Mouse (Mus musculus): Measurements from ENCODE around the gene Kif1b. TPM values are rescaled to one million over a fixed set of nuclear protein-coding genes. Genes with fewer than 3 reads are reported as not detected.

Gene Kif1b
- polyA plus RNA-seq, 1 experiment from 2014 or later, result 15.2 TPM

GRCm38 (mm10) chr4:149157415-149157973 lies 150.0 kb downstream of the Kif1b start:
- WGBS, result 58% methylated on average over 8 of the region's 8 CpGs
- no peaks in the 10 kb centered on the region for H3K27me3 ChIP-seq (replicated peaks; ENCODE audit: control insufficient read depth, insufficient read depth, low read length)
- ATAC-seq, result peak; percentile 84
- H3K4me1 ChIP-seq (replicated peaks; ENCODE audit: control insufficient read depth, insufficient read depth, low read length), result no peaks in the 10 kb centered on the region
- peaks cover 96% of the 10 kb centered on the region for H3K36me3 ChIP-seq (ENCODE audit: control insufficient read depth, insufficient read depth)
- TF ChIP-seq CTCF (IDR thresholded peaks at IDR 0.05; ENCODE audit: low read depth), result no peak
- no peaks in the 10 kb centered on the region for H3K9me3 ChIP-seq (ENCODE audit: control insufficient read depth)
- H3K4me3 ChIP-seq (ENCODE audit: low read depth, low read length), result no peak overlapping the region
- no peak overlapping the region for H3K9ac ChIP-seq (ENCODE audit: low read depth, low read length)
- H3K4me2 ChIP-seq (replicated peaks; ENCODE audit: low read depth), result no peak overlapping the region
- peak overlapping the region; percentile 21; the same call in 1 of the 2 replicates for H3K27ac ChIP-seq (ENCODE audit: low read depth, low read length)

GRCm38 (mm10) chr4:149155711-149156110 lies 151.8 kb downstream of the Kif1b start:
- 93% methylated on average over 6 of the region's 6 CpGs for WGBS
- no peaks in the 10 kb centered on the region for H3K27me3 ChIP-seq (replicated peaks; ENCODE audit: control insufficient read depth, insufficient read depth, low read length)
- H3K36me3 ChIP-seq (ENCODE audit: control insufficient read depth, insufficient read depth), result peaks cover 98% of the 10 kb centered on the region

GRCm38 (mm10) chr4:149154859-149155258 lies 152.6 kb downstream of the Kif1b start:
- H3K9me3 ChIP-seq (ENCODE audit: control insufficient read depth), result no peaks in the 10 kb centered on the region
- peaks cover 98% of the 10 kb centered on the region for H3K36me3 ChIP-seq (ENCODE audit: control insufficient read depth, insufficient read depth)
- H3K27me3 ChIP-seq (replicated peaks; ENCODE audit: control insufficient read depth, insufficient read depth, low read length), result no peaks in the 10 kb centered on the region
- H3K27ac ChIP-seq (ENCODE audit: low read depth, low read length), result no peak overlapping the region
- H3K9ac ChIP-seq (ENCODE audit: low read depth, low read length), result no peak overlapping the region
- no peak for ATAC-seq
- no peak overlapping the region for H3K4me2 ChIP-seq (replicated peaks; ENCODE audit: low read depth)
- no peaks in the 10 kb centered on the region for H3K4me1 ChIP-seq (replicated peaks; ENCODE audit: control insufficient read depth, insufficient read depth, low read length)
- 95% methylated on average over 7 of the region's 7 CpGs for WGBS
- H3K4me3 ChIP-seq (ENCODE audit: low read depth, low read length), result no peak overlapping the region
- no peak for TF ChIP-seq CTCF (IDR thresholded peaks at IDR 0.05; ENCODE audit: low read depth)

More at GRCm38 (mm10) chr4:149155711-149156110, 151.8 kb downstream of the Kif1b start:
- H3K9ac ChIP-seq (ENCODE audit: low read depth, low read length), result no peak overlapping the region
- no peak for TF ChIP-seq CTCF (IDR thresholded peaks at IDR 0.05; ENCODE audit: low read depth)
- H3K27ac ChIP-seq (ENCODE audit: low read depth, low read length), result no peak overlapping the region; the same call in 1 of the 2 replicates
- H3K9me3 ChIP-seq (ENCODE audit: control insufficient read depth), result no peaks in the 10 kb centered on the region
- ATAC-seq, result no peak
- H3K4me3 ChIP-seq (ENCODE audit: low read depth, low read length), result no peak overlapping the region
- no peak overlapping the region for H3K4me2 ChIP-seq (replicated peaks; ENCODE audit: low read depth)
- no peaks in the 10 kb centered on the region for H3K4me1 ChIP-seq (replicated peaks; ENCODE audit: control insufficient read depth, insufficient read depth, low read length)

- Histone ChIP-seq H3K36me3 (ENCODE audit: control insufficient read depth, insufficient read depth) (peaks cover 68% of the 10 kb centered on the region), H3K4me1 (replicated peaks; ENCODE audit: control insufficient read depth, insufficient read depth, low read length) (no peaks in the 10 kb centered on the region), H3K4me3 (ENCODE audit: low read depth, low read length) (no peak overlapping the region), H3K4me2 (replicated peaks; ENCODE audit: low read depth) (no peak overlapping the region), H3K27ac (ENCODE audit: low read depth, low read length) (no peak overlapping the region), H3K9me3 (ENCODE audit: control insufficient read depth) (no peaks in the 10 kb centered on the region), H3K27me3 (replicated peaks; ENCODE audit: control insufficient read depth, insufficient read depth, low read length) (no peaks in the 10 kb centered on the region), H3K9ac (ENCODE audit: low read depth, low read length) (no peak overlapping the region)
- 93% methylated on average over 11 of the region's 11 CpGs for WGBS
- no peak for TF ChIP-seq CTCF (IDR thresholded peaks at IDR 0.05; ENCODE audit: low read depth)
- no peak for ATAC-seq
Measured at GRCm38 (mm10) chr4:149150721-149151120, 156.8 kb downstream of the Kif1b start.

GRCm38 (mm10) chr4:149150256-149150655 lies 157.2 kb downstream of the Kif1b start:
- Histone ChIP-seq H3K27ac (ENCODE audit: low read depth, low read length) (no peak overlapping the region), H3K36me3 (ENCODE audit: control insufficient read depth, insufficient read depth) (peaks cover 63% of the 10 kb centered on the region), H3K9me3 (ENCODE audit: control insufficient read depth) (no peaks in the 10 kb centered on the region), H3K4me3 (ENCODE audit: low read depth, low read length) (no peak overlapping the region), H3K4me2 (replicated peaks; ENCODE audit: low read depth) (no peak overlapping the region), H3K4me1 (replicated peaks; ENCODE audit: control insufficient read depth, insufficient read depth, low read length) (no peaks in the 10 kb centered on the region), H3K27me3 (replicated peaks; ENCODE audit: control insufficient read depth, insufficient read depth, low read length) (no peaks in the 10 kb centered on the region), H3K9ac (ENCODE audit: low read depth, low read length) (no peak overlapping the region)
- ATAC-seq, result no peak
- TF ChIP-seq CTCF (IDR thresholded peaks at IDR 0.05; ENCODE audit: low read depth), result no peak
- 83% methylated on average over 11 of the region's 11 CpGs for WGBS

GRCm38 (mm10) chr4:149149611-149150010 lies 157.9 kb downstream of the Kif1b start:
- Histone ChIP-seq H3K36me3 (ENCODE audit: control insufficient read depth, insufficient read depth) (peaks cover 57% of the 10 kb centered on the region), H3K4me1 (replicated peaks; ENCODE audit: control insufficient read depth, insufficient read depth, low read length) (no peaks in the 10 kb centered on the region), H3K27ac (ENCODE audit: low read depth, low read length) (no peak overlapping the region), H3K9me3 (ENCODE audit: control insufficient read depth) (no peaks in the 10 kb centered on the region), H3K27me3 (replicated peaks; ENCODE audit: control insufficient read depth, insufficient read depth, low read length) (no peaks in the 10 kb centered on the region), H3K9ac (ENCODE audit: low read depth, low read length) (no peak overlapping the region), H3K4me3 (ENCODE audit: low read depth, low read length) (no peak overlapping the region), H3K4me2 (replicated peaks; ENCODE audit: low read depth) (no peak overlapping the region)
- no peak for ATAC-seq
- WGBS, result 62% methylated on average over 7 of the region's 7 CpGs
- no peak for TF ChIP-seq CTCF (IDR thresholded peaks at IDR 0.05; ENCODE audit: low read depth)

Data from intestine, postnatal 0 days (tissue).